Mouse (Mus musculus) midbrain, embryonic 16.5 days (tissue): ENCODE results near the gene Myt1l. TPM values are rescaled to one million over a fixed set of nuclear protein-coding genes. Genes with fewer than 3 reads are reported as not detected.

Source experiments
- ATAC-seq: fragments of 200-750 bp; cut with Nextera tagmentation; 2 replicates; pipeline ENCODE4 v1.8.0; 2017; ENCODE audit warnings: moderate TSS enrichment
- H3K27ac ChIP-seq: fragments of 300-500 bp; sonication (generic); 2 replicates; pipeline ENCODE4 v1.5.1; 2014; ENCODE audit warnings: mild to moderate bottlenecking, low read length, mixed read lengths
- H3K27me3 ChIP-seq: fragments of 300-500 bp; sonication (generic); 2 replicates; pipeline ENCODE4 v1.6.1; 2014; ENCODE audit warnings: low read depth, low read length, mixed read lengths; ENCODE audit not compliant: control insufficient read depth, insufficient read depth
- H3K36me3 ChIP-seq: fragments of 300-500 bp; sonication (generic); 2 replicates; pipeline ENCODE4 v1.6.1; 2014; ENCODE audit warnings: mild to moderate bottlenecking, low read length, moderate library complexity, mixed read lengths; ENCODE audit not compliant: control insufficient read depth, insufficient read depth
- H3K4me1 ChIP-seq: fragments of 300-500 bp; sonication (generic); 2 replicates; pipeline ENCODE4 v1.6.1; 2014; ENCODE audit warnings: mild to moderate bottlenecking, low read length, mixed read lengths; ENCODE audit not compliant: control insufficient read depth, insufficient read depth
- H3K4me2 ChIP-seq: fragments of 300-500 bp; sonication (generic); 2 replicates; pipeline ENCODE4 v1.6.1; 2014; ENCODE audit warnings: mild to moderate bottlenecking, low read length, mixed read lengths
- H3K4me3 ChIP-seq: fragments of 300-500 bp; sonication (generic); 2 replicates; pipeline ENCODE4 v1.5.1; 2014; ENCODE audit warnings: low read depth, mild to moderate bottlenecking, low read length, moderate library complexity, mixed read lengths
- H3K9ac ChIP-seq: fragments of 300-500 bp; sonication (generic); 2 replicates; pipeline ENCODE4 v1.6.1; 2014; ENCODE audit warnings: low read depth, low read length, mixed read lengths
- H3K9me3 ChIP-seq: fragments of 300-500 bp; sonication (generic); replicated peaks from 2 replicates; pipeline ENCODE4 v1.6.1; 2014; ENCODE audit warnings: mild to moderate bottlenecking, low read length, mixed read lengths; ENCODE audit not compliant: control insufficient read depth, poor library complexity, severe bottlenecking
- WGBS: fragments of 180-500 bp; shearing (Covaris S2); extraction: QIAGEN DNeasy Blood & Tissue Kit; methylation state at CpG from one replicate; pipeline ENCODE4 v1.1.7; 2014; 5-methylcytosine and 5-hydroxymethylcytosine counted together
- polyA plus RNA-seq: library from polyadenylated mRNA; unstranded; fragments of >200 nt; fragmentation: Nextera tagmentation; extraction: Ambion mirVana; gene quantifications from 2 replicates; pipeline ENCODE4 v1.2.1, GENCODE M21; 2015

Gene Myt1l
- polyA plus RNA-seq, 1 experiment from 2014 or later, result 304 TPM

- peak; percentile 56 for ATAC-seq
- H3K27me3 ChIP-seq, result no peaks in the 10 kb centered on the region
- H3K4me1 ChIP-seq, result peaks cover 37% of the 10 kb centered on the region
- H3K27ac ChIP-seq, result peak overlapping the region; percentile 92
- H3K4me2 ChIP-seq, result peak overlapping the region; percentile 43
- 10% methylated on average over 4 of the region's 4 CpGs for WGBS
- no peaks in the 10 kb centered on the region for H3K36me3 ChIP-seq
- no peaks in the 10 kb centered on the region for H3K9me3 ChIP-seq
- no peak overlapping the region for H3K4me3 ChIP-seq
- H3K9ac ChIP-seq, result peak overlapping the region; percentile 53
Measured at GRCm38 (mm10) chr12:29790051-29790386, 261.8 kb downstream of the Myt1l start.

- no peak for ATAC-seq
- Histone ChIP-seq H3K9ac (no peak overlapping the region), H3K4me1 (peaks cover 36% of the 10 kb centered on the region), H3K27ac (peak overlapping the region; percentile 61), H3K9me3 (no peaks in the 10 kb centered on the region), H3K4me2 (no peak overlapping the region), H3K36me3 (no peaks in the 10 kb centered on the region), H3K4me3 (no peak overlapping the region), H3K27me3 (no peaks in the 10 kb centered on the region)
- 53% methylated on average over 5 of the region's 5 CpGs for WGBS
Measured at GRCm38 (mm10) chr12:29792998-29793397, 264.8 kb downstream of the Myt1l start.

- no peak overlapping the region for H3K4me3 ChIP-seq
- WGBS, result 35% methylated on average over 5 of the region's 5 CpGs
- no peaks in the 10 kb centered on the region for H3K9me3 ChIP-seq
- no peak overlapping the region for H3K4me2 ChIP-seq
- no peak overlapping the region for H3K9ac ChIP-seq
- peaks cover 16% of the 10 kb centered on the region for H3K4me1 ChIP-seq
- H3K27ac ChIP-seq, result no peak overlapping the region
- H3K27me3 ChIP-seq, result no peaks in the 10 kb centered on the region
- 0 out of 2 replicates have a peak, but pooled peaks cover 4% of the 10 kb centered on the region for H3K36me3 ChIP-seq
- no peak for ATAC-seq
Measured at GRCm38 (mm10) chr12:29795107-29795673, 267.0 kb downstream of the Myt1l start.

GRCm38 (mm10) chr12:29798595-29799391, 270.6 kb downstream of the Myt1l start:
- WGBS, result 68% methylated on average over 3 of the region's 3 CpGs
- H3K4me3 ChIP-seq, result no peak overlapping the region

DNA sequence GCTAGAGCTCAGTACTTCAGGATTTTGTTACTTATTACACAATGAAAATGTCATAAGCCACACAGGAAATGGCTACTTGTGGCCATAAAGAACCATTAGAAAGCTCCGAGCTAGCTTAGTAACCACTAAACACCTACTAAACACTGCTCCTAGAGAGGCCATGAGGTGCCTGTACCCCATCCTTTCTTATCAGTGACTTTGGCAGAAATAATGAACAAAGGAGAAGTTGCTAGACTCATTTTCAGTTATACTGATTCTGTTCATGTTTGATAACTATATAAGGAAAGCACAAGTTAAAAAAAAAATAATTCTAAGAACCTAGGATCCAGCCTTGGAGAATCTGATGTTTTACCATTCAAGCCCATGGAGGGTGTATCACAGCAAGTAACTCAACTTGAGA, 278.2 kb downstream of the Myt1l start:
- H3K9me3 ChIP-seq, result no peaks in the 10 kb centered on the region
- no peak overlapping the region for H3K27ac ChIP-seq
- no peaks in the 10 kb centered on the region; the same call in 1 of the 2 replicates for H3K36me3 ChIP-seq
- peaks cover 6% of the 10 kb centered on the region; the same call in 1 of the 2 replicates for H3K4me1 ChIP-seq
- no peak overlapping the region for H3K9ac ChIP-seq
- H3K27me3 ChIP-seq, result no peaks in the 10 kb centered on the region
- ATAC-seq, result no peak
- H3K4me2 ChIP-seq, result no peak overlapping the region
- 96% methylated on average over 1 of the region's 1 CpGs for WGBS
- H3K4me3 ChIP-seq, result no peak overlapping the region

More at GRCm38 (mm10) chr12:29798595-29799391, 270.6 kb downstream of the Myt1l start:
- H3K4me1 ChIP-seq, result no peaks in the 10 kb centered on the region
- H3K27ac ChIP-seq, result no peak overlapping the region
- no peaks in the 10 kb centered on the region for H3K9me3 ChIP-seq
- ATAC-seq, result no peak
- H3K36me3 ChIP-seq, result 0 out of 2 replicates have a peak, but pooled peaks cover 4% of the 10 kb centered on the region
- no peak overlapping the region for H3K9ac ChIP-seq
- H3K4me2 ChIP-seq, result no peak overlapping the region
- H3K27me3 ChIP-seq, result no peaks in the 10 kb centered on the region

GRCm38 (mm10) chr12:29809569-29810185, 281.5 kb downstream of the Myt1l start:
- H3K27ac ChIP-seq, result peak overlapping the region; percentile 36; the same call in 1 of the 2 replicates
- no peak for ATAC-seq
- H3K4me2 ChIP-seq, result no peak overlapping the region
- no peaks in the 10 kb centered on the region for H3K9me3 ChIP-seq
- no peaks in the 10 kb centered on the region for H3K27me3 ChIP-seq
- no peak overlapping the region for H3K4me3 ChIP-seq
- WGBS, result 39% methylated on average over 12 of the region's 12 CpGs
- no peak overlapping the region for H3K9ac ChIP-seq
- no peaks in the 10 kb centered on the region; the same call in 1 of the 2 replicates for H3K36me3 ChIP-seq
- H3K4me1 ChIP-seq, result peaks cover 6% of the 10 kb centered on the region; the same call in 1 of the 2 replicates

DNA sequence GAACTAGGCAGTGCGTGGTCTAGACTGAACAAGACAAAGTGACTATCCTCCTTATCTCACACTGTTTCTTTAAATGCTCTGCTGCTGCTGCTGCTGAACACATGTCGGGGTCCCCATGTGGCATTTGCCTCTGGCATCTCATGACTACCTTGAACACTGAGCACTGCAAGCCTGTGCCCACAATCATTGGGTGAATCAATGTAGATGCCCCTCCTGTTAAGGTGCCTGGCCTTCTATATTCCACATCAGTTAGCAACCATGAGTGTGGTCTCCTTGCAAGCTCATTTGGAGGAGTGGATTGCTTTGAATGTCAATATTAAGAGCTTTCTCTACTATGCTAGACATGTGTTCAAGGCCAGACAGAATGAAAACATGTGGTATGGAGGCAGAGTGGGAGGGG, 287.3 kb downstream of the Myt1l start:
- WGBS, result 69% methylated on average over 2 of the region's 2 CpGs
- Histone ChIP-seq H3K4me2 (no peak overlapping the region), H3K27me3 (no peaks in the 10 kb centered on the region), H3K9me3 (no peaks in the 10 kb centered on the region), H3K4me1 (peaks cover 18% of the 10 kb centered on the region), H3K9ac (no peak overlapping the region), H3K4me3 (no peak overlapping the region), H3K36me3 (no peaks in the 10 kb centered on the region; the same call in 1 of the 2 replicates), H3K27ac (peak overlapping the region; percentile 79)
- no peak for ATAC-seq

DNA sequence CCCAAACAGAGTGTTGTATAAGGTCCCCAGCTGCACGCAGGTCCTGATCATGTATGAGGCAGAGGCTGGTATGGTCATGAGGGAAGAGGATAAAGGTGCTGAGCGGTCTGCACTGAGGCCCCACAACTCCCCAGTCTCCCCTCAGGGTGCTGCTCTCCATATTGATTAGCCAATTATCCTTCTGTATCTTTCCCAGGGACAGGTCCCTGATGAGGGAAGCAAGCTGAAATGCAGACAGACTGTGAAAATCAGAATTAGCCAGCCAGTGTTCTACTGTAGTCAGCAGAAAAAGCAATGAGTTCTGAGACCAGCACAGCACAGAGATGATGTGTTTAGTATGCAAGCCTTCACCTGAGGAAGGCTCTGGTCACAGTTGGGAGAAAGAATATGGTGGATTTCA, 287.9 kb downstream of the Myt1l start:
- peaks cover 25% of the 10 kb centered on the region for H3K4me1 ChIP-seq
- WGBS, result 31% methylated on average over 2 of the region's 2 CpGs
- peak overlapping the region; percentile 79 for H3K27ac ChIP-seq
- H3K4me3 ChIP-seq, result no peak overlapping the region
- H3K9ac ChIP-seq, result no peak overlapping the region
- no peak overlapping the region for H3K4me2 ChIP-seq
- ATAC-seq, result peak; percentile 75
- no peaks in the 10 kb centered on the region; the same call in 1 of the 2 replicates for H3K36me3 ChIP-seq
- H3K9me3 ChIP-seq, result no peaks in the 10 kb centered on the region
- no peaks in the 10 kb centered on the region for H3K27me3 ChIP-seq

- Histone ChIP-seq H3K27ac (peak overlapping the region; percentile 79), H3K4me2 (no peak overlapping the region), H3K9ac (no peak overlapping the region; the same call in 1 of the 2 replicates), H3K9me3 (no peaks in the 10 kb centered on the region), H3K4me1 (peaks cover 31% of the 10 kb centered on the region), H3K4me3 (no peak overlapping the region), H3K36me3 (no peaks in the 10 kb centered on the region; the same call in 1 of the 2 replicates), H3K27me3 (no peaks in the 10 kb centered on the region)
- 63% methylated on average over 6 of the region's 6 CpGs for whole genome bisulfite sequencing
- ATAC-seq, result no peak
Measured at GRCm38 (mm10) chr12:29816761-29817160, 288.6 kb downstream of the Myt1l start.
